Mouse (Mus musculus) lung, postnatal 0 days (tissue): ENCODE measurements around the gene Tec. TPM values are rescaled to one million over a fixed set of nuclear protein-coding genes. Genes with fewer than 3 reads are reported as not detected.

Source experiments
- ATAC-seq: fragments of 200-750 bp; cut with Nextera tagmentation; 2 replicates; pipeline ENCODE4 v1.8.0; 2017; ENCODE audit warnings: moderate library complexity
- DNase-seq: peaks from one replicate; pipeline ENCODE4 v3.0.0-alpha.2; 2016; ENCODE audit warnings: low spot score
- H3K27ac ChIP-seq: fragments of 300-500 bp; sonication (generic); 2 replicates; pipeline ENCODE4 v1.5.1; 2014; ENCODE audit warnings: antibody characterized with exemption, mild to moderate bottlenecking, low read length, mixed read lengths
- H3K27me3 ChIP-seq: fragments of 300-500 bp; sonication (generic); replicated peaks from 2 replicates; pipeline ENCODE4 v1.6.1; 2014; ENCODE audit warnings: low read length, mixed read lengths; ENCODE audit not compliant: insufficient read depth
- H3K36me3 ChIP-seq: fragments of 300-500 bp; sonication (generic); 2 replicates; pipeline ENCODE4 v1.6.1; 2014; ENCODE audit warnings: low read length, mixed read lengths; ENCODE audit not compliant: insufficient read depth
- H3K4me1 ChIP-seq: fragments of 300-500 bp; sonication (generic); 2 replicates; pipeline ENCODE4 v1.6.1; 2014; ENCODE audit warnings: antibody characterized with exemption, low read depth, low read length, mixed read lengths; ENCODE audit not compliant: insufficient read depth
- H3K4me2 ChIP-seq: fragments of 300-500 bp; sonication (generic); replicated peaks from 2 replicates; pipeline ENCODE4 v1.6.1; 2014; ENCODE audit warnings: low read depth, mild to moderate bottlenecking, low read length, moderate library complexity, mixed read lengths
- H3K4me3 ChIP-seq: fragments of 300-500 bp; sonication (generic); 2 replicates; pipeline ENCODE4 v1.5.1; 2014; ENCODE audit warnings: low read depth, low read length
- H3K9ac ChIP-seq: fragments of 300-500 bp; sonication (generic); replicated peaks from 2 replicates; pipeline ENCODE4 v1.6.1; 2014; ENCODE audit warnings: low read depth, mild to moderate bottlenecking
- H3K9me3 ChIP-seq: fragments of 300-500 bp; sonication (generic); 2 replicates; pipeline ENCODE4 v1.6.1; 2016; ENCODE audit warnings: low read length, mixed read lengths
- CTCF ChIP-seq: IDR thresholded peaks from 2 replicates; pipeline ENCODE4 v1.5.1; 2016; ENCODE audit warnings: antibody characterized with exemption, mild to moderate bottlenecking
- EP300 ChIP-seq: IDR thresholded peaks from 2 replicates; pipeline ENCODE4 v1.6.1; 2016; ENCODE audit warnings: antibody characterized with exemption, mild to moderate bottlenecking, control low read depth
- WGBS: fragments of 180-500 bp; shearing (Covaris S2); extraction: QIAGEN DNeasy Blood & Tissue Kit; methylation state at CpG from one replicate; pipeline ENCODE4 v1.1.7; 2014; 5-methylcytosine and 5-hydroxymethylcytosine counted together
- polyA plus RNA-seq: library from polyadenylated mRNA; unstranded; fragments of >200 nt; fragmentation: Nextera tagmentation; extraction: Ambion mirVana; gene quantifications from 2 replicates; pipeline ENCODE4 v1.2.1, GENCODE M21; 2015

Tec gene
- polyA plus RNA-seq, 1 experiment from 2014 or later, result 4.2 TPM

- no peak overlapping the region for H3K9ac ChIP-seq
- H3K27me3 ChIP-seq, result no peaks in the 10 kb centered on the region
- no peak overlapping the region for H3K4me2 ChIP-seq
- no peak for TF ChIP-seq CTCF
- TF ChIP-seq EP300, result no peak
- no peak overlapping the region for H3K27ac ChIP-seq
- no peaks in the 10 kb centered on the region for H3K36me3 ChIP-seq
- H3K4me3 ChIP-seq, result no peak overlapping the region
- ATAC-seq (no peak), DNase-seq (no peak)
- WGBS, result 75% methylated on average over 4 of the region's 4 CpGs
- H3K4me1 ChIP-seq, result no peaks in the 10 kb centered on the region
- no peaks in the 10 kb centered on the region for H3K9me3 ChIP-seq
Measured at GRCm38 (mm10) chr5:72747384-72747783, 120.9 kb downstream of the Tec start.

GRCm38 (mm10) chr5:72746461-72746860 is 121.8 kb downstream of the Tec start:
- no peaks in the 10 kb centered on the region for H3K4me1 ChIP-seq
- H3K36me3 ChIP-seq, result no peaks in the 10 kb centered on the region
- no peak overlapping the region for H3K4me3 ChIP-seq
- no peak overlapping the region for H3K4me2 ChIP-seq
- TF ChIP-seq CTCF, result no peak
- no peak for TF ChIP-seq EP300
- ATAC-seq, result no peak
- no peaks in the 10 kb centered on the region for H3K27me3 ChIP-seq
- DNase-seq, result no peak
- no peak overlapping the region for H3K27ac ChIP-seq
- no peak overlapping the region for H3K9ac ChIP-seq
- WGBS, result 52% methylated on average over 4 of the region's 4 CpGs
- H3K9me3 ChIP-seq, result no peaks in the 10 kb centered on the region

GRCm38 (mm10) chr5:72743103-72743502 is 125.2 kb downstream of the Tec start:
- no peaks in the 10 kb centered on the region for H3K4me1 ChIP-seq
- ATAC-seq, result no peak
- no peak overlapping the region for H3K4me2 ChIP-seq
- no peaks in the 10 kb centered on the region for H3K36me3 ChIP-seq
- H3K4me3 ChIP-seq, result no peak overlapping the region
- no peaks in the 10 kb centered on the region for H3K9me3 ChIP-seq
- WGBS, result 89% methylated on average over 6 of the region's 6 CpGs
- no peaks in the 10 kb centered on the region for H3K27me3 ChIP-seq
- DNase-seq, result no peak
- TF ChIP-seq EP300 (no peak), CTCF (no peak)
- no peak overlapping the region for H3K27ac ChIP-seq
- no peak overlapping the region for H3K9ac ChIP-seq

- no peak overlapping the region for H3K4me3 ChIP-seq
- H3K27me3 ChIP-seq, result no peaks in the 10 kb centered on the region
- no peaks in the 10 kb centered on the region for H3K4me1 ChIP-seq
- no peak for TF ChIP-seq CTCF
- TF ChIP-seq EP300, result no peak
- H3K9ac ChIP-seq, result no peak overlapping the region
- H3K36me3 ChIP-seq, result no peaks in the 10 kb centered on the region
- H3K27ac ChIP-seq, result no peak overlapping the region
- H3K4me2 ChIP-seq, result peak overlapping the region; percentile 30; the same call in 1 of the 2 replicates
- 26% methylated on average over 7 of the region's 7 CpGs for WGBS
- ATAC-seq (peak; percentile 50), DNase-seq (peak; percentile 24)
- no peaks in the 10 kb centered on the region for H3K9me3 ChIP-seq
Measured at GRCm38 (mm10) chr5:72736868-72737267, 131.4 kb downstream of the Tec start.

GRCm38 (mm10) chr5:72736437-72736836 is 131.8 kb downstream of the Tec start:
- TF ChIP-seq CTCF, result no peak
- TF ChIP-seq EP300, result no peak
- ATAC-seq, result no peak
- 29% methylated on average over 8 of the region's 8 CpGs for WGBS
- H3K27me3 ChIP-seq, result no peaks in the 10 kb centered on the region
- H3K4me1 ChIP-seq, result no peaks in the 10 kb centered on the region
- H3K4me3 ChIP-seq, result no peak overlapping the region
- H3K9ac ChIP-seq, result no peak overlapping the region
- H3K4me2 ChIP-seq, result peak overlapping the region; percentile 30; the same call in 1 of the 2 replicates
- no peak for DNase-seq
- H3K27ac ChIP-seq, result no peak overlapping the region
- no peaks in the 10 kb centered on the region for H3K36me3 ChIP-seq
- no peaks in the 10 kb centered on the region for H3K9me3 ChIP-seq

GRCm38 (mm10) chr5:72735763-72736162 is 132.5 kb downstream of the Tec start:
- TF ChIP-seq EP300 (no peak), CTCF (no peak)
- Histone ChIP-seq H3K4me2 (peak overlapping the region; percentile 30; the same call in 1 of the 2 replicates), H3K9me3 (no peaks in the 10 kb centered on the region), H3K4me1 (no peaks in the 10 kb centered on the region), H3K27me3 (no peaks in the 10 kb centered on the region), H3K36me3 (no peaks in the 10 kb centered on the region), H3K4me3 (no peak overlapping the region), H3K27ac (no peak overlapping the region), H3K9ac (no peak overlapping the region)
- DNase-seq, result no peak
- no peak for ATAC-seq
- WGBS, result 43% methylated on average over 7 of the region's 7 CpGs

- no peak overlapping the region for H3K4me2 ChIP-seq
- TF ChIP-seq CTCF, result no peak
- no peak for TF ChIP-seq EP300
- H3K4me3 ChIP-seq, result no peak overlapping the region
- no peaks in the 10 kb centered on the region for H3K27me3 ChIP-seq
- no peaks in the 10 kb centered on the region for H3K4me1 ChIP-seq
- 80% methylated on average over 1 of the region's 1 CpGs for WGBS
- no peak overlapping the region for H3K27ac ChIP-seq
- H3K36me3 ChIP-seq, result no peaks in the 10 kb centered on the region
- DNase-seq (no peak), ATAC-seq (no peak)
- H3K9me3 ChIP-seq, result no peaks in the 10 kb centered on the region
- no peak overlapping the region for H3K9ac ChIP-seq
Measured at GRCm38 (mm10) chr5:72732885-72733284, 135.4 kb downstream of the Tec start.
